In genomic region chr7:68656354-68656753, GRCm38 (mm10) we compare ENCODE assay signal across 11 mouse cellular contexts.
"Had no signal": no experiment of that assay in that cellular context is flagged by ENCODE, and none has a peak within 500 bp of the region (broad histone marks: within the 10 kb centered on the region; RNA-seq: fewer than 3 reads in every experiment).

No protein-coding gene starts in this region.

- ATAC-seq: liver, postnatal 0 days; lung, postnatal 0 days; midbrain, embryonic 13.5 days; midbrain, embryonic 15.5 days had no signal

- DNase-seq: liver, embryonic 13.5 days; liver, postnatal 0 days; lung, adult 2 months; lung, postnatal 14 days; lung, postnatal 36 days; right cerebral cortex, postnatal 14 days; thymus, postnatal 14 days; thymus, postnatal 36 days had no signal
